Mouse (Mus musculus): Measurements from ENCODE around the gene Ildr2.

The Ildr2 gene

GRCm38 (mm10) chr1:166342060-166342459 lies 88.1 kb downstream of the Ildr2 start:
- DNase-seq (ENCODE audit: low read depth, low spot score): no peak

GRCm38 (mm10) chr1:166342539-166342938 lies 88.6 kb downstream of the Ildr2 start:
- no peak for DNase-seq (ENCODE audit: low read depth, low spot score)

GRCm38 (mm10) chr1:166343586-166343985 lies 89.6 kb downstream of the Ildr2 start:
- no peak for DNase-seq (ENCODE audit: low read depth, low spot score)

- DNase-seq (ENCODE audit: low read depth, low spot score): no peak
Observed at GRCm38 (mm10) chr1:166344300-166345077, 90.5 kb downstream of the Ildr2 start.

GRCm38 (mm10) chr1:166345602-166346001 lies 91.7 kb downstream of the Ildr2 start:
- no peak for DNase-seq (ENCODE audit: low read depth, low spot score)

- DNase-seq (ENCODE audit: low read depth, low spot score): no peak
Observed at GRCm38 (mm10) chr1:166346906-166347305, 93.0 kb downstream of the Ildr2 start.

- no peak for DNase-seq (ENCODE audit: low read depth, low spot score)
Observed at GRCm38 (mm10) chr1:166349341-166349740, 95.4 kb downstream of the Ildr2 start.

- DNase-seq (ENCODE audit: low read depth, low spot score): no peak
Observed at GRCm38 (mm10) chr1:166349751-166350150, 95.8 kb downstream of the Ildr2 start.

GRCm38 (mm10) chr1:166360157-166360855 lies 106.4 kb downstream of the Ildr2 start:
- peak; percentile 3 for DNase-seq (ENCODE audit: low read depth, low spot score)

- no peak for DNase-seq (ENCODE audit: low read depth, low spot score)
Observed at GRCm38 (mm10) chr1:166360896-166361295, 107.0 kb downstream of the Ildr2 start.

GRCm38 (mm10) chr1:166361842-166362241 lies 107.9 kb downstream of the Ildr2 start:
- no peak for DNase-seq (ENCODE audit: low read depth, low spot score)

- no peak for DNase-seq (ENCODE audit: low read depth, low spot score)
Observed at GRCm38 (mm10) chr1:166362659-166363058, 108.7 kb downstream of the Ildr2 start.

- no peak for DNase-seq (ENCODE audit: low read depth, low spot score)
Observed at GRCm38 (mm10) chr1:166363122-166363521, 109.2 kb downstream of the Ildr2 start.
